Mouse (Mus musculus) naive thymus-derived CD4-positive, alpha-beta T cell, adult 2 months (primary cell): ENCODE results near the gene Lrfn2.

Experiments
- DNase-seq: peaks from one replicate; pipeline ENCODE4 v3.0.0-alpha.2; 2011; ENCODE audit warnings: low read depth

Gene Lrfn2

DNA sequence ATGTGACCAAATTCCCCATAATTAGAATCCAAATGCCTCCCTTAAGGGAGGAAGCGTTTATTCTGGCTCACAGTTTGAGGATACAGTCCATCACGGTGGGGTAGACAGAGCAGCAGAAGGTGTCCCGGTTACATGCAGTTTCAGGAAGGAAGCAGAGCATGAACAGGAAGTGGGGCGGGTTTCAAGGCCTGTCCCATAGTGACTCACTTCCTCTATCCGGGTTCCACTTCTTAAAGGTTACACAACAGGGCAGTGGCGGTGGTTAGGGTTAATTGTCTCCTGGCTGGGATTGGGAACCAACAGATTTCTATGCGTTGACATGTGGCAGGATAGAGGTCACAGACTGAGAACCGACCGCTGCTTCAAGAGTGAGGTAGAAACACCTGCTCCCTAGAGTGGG lies 31.6 kb downstream of the Lrfn2 start:
- no peak for DNase-seq

DNA sequence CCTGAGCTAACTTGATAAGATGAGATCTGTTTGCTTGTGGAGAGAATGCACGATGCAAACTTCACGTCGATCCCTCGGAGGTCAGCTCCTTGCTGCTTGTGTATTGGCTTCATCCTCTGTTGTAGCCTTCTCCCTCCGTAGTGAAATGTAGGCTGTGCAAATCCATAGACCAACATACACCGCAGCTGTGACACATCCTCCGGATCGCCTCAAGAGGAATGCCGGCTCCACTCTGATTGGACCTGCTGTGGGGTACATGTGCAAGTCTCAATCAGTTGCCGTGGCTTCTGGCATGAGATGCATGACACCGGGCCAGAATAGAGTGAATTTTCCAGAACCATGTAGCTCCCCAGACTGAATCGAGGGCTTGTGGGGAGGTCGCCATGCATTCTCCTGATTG lies 36.1 kb downstream of the Lrfn2 start:
- no peak for DNase-seq

DNA sequence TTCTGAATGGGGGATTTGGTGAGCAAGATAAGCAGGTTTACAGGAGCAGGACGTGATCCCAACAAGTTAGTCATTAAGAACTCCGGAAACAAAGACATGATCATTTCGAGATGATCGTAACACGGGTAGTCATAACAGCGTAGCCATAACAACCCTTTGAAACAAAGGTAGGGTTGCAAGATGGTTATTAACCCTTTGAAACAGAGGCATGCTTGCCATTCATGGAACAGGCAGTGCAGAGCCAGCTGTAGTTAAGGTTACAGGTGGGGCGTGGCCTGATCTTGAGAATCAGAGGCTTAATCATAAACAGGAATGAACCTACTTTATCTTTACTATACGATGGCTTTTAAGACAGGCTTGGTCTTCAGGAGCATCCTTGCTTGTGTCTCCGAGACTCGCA lies 39.1 kb downstream of the Lrfn2 start:
- DNase-seq = no peak

DNA sequence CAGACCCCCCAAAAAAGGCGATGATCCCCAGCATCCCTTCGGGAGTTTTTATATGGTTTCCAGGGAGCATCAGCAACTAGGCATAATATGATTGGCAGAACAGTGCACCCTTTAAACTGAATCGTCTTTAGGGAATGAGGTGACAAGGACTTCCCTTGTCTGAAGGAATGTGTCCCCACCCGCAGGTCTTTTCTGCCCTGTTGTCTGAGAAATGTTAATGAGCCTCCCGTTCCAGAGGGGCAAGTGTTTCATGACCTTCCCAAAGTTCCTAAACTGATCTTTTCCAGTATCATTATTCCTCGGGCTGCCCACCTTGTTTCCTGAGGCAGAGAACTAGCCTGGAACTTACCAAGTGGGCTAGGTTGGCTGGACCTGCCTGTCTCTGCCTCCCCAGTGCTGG lies 40.7 kb downstream of the Lrfn2 start:
- no peak for DNase-seq

DNA sequence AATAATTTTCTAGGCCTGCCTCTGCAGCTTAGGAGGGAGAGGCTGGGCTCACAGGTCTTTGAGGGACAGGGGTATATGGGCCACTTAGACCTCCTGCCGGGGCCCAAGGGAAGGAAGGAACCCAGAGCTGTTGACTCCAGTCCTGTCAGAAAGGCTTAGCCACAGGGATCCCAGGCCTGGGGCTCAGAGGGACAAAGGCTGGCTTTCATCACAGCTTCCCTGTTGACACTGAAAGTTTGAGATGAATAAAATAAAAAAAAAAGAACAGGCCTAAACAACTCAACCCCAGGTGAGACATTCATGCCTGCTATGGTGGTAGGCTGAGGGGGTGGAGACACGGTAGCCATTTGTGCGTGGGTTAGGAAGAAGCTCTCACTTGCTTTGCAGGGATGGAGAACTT lies 41.2 kb downstream of the Lrfn2 start:
- no peak for DNase-seq

DNA sequence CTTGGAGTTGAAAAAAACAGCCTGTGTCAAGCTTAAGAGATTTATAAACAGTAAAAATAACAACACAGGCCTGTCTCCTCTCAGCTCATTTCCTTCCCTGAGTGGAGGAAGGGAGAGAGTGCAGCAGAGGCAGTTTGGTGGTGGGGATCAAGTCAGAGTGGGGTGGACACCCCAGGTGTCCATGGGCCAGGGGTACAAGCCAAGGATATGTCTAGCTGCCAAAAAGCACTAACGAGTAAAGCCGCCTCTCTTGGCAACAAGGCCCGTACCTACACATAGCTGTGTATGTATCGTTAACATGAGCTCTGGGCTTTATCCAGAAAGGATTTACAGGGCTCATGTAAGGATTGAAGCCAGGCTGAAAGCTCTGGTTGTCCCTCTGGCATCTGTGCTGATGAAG lies 42.9 kb downstream of the Lrfn2 start:
- DNase-seq = no peak

DNA sequence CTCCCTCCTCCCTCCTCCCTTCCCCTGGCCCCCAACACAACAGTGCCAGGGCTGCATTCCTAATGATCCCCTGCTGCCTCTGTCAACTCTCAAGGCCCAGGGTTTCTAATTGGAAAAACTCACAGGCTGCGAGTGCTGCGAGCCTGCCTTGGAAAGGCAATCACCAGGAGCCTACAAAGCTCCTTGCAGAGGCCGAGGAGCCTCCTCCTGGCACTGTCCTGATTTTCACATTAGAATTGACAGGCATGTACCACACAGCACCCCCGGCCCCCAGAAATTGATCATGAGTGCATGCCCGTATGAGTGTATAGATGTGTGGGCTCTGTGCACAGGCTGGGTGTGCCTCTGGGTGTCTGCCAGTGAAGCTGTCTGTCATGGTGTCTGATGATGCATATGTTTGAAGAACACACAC lies 44.4 kb downstream of the Lrfn2 start:
- DNase-seq = no peak

DNA sequence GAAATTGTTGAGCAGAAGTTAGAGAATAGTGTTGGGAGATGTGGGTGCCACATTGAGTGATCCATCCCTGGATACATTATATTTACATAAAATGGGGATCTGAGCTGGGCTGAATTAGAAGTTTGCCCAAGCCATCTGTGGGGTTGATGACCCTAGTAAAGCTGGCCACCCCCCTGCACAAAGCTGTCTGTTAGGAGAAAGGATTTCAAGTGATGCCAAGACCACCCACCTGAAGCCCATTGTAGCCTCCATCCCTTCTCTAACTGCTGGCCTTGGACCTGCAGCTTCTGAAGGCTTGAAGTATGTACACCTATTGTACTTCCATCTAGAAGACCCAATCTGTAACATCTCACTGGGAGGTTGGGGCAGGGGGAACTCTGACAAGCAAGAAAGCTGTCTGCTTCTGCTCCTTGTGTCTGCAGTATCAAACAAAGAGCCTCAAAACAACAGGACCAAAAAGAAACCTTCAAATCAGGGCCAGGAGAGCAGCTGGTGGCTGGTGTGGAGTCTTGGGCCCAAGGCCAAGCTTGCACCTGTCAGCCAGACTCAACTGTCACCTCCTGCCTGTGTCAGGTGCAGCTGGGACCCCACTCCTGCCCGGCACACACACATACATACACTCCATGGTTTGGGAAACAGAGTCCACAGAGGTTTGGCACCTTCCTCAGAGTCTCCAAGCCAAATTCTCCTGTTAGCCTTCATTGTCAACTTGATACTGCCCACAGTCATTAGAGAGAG lies 63.2 kb downstream of the Lrfn2 start:
- DNase-seq = no peak

DNA sequence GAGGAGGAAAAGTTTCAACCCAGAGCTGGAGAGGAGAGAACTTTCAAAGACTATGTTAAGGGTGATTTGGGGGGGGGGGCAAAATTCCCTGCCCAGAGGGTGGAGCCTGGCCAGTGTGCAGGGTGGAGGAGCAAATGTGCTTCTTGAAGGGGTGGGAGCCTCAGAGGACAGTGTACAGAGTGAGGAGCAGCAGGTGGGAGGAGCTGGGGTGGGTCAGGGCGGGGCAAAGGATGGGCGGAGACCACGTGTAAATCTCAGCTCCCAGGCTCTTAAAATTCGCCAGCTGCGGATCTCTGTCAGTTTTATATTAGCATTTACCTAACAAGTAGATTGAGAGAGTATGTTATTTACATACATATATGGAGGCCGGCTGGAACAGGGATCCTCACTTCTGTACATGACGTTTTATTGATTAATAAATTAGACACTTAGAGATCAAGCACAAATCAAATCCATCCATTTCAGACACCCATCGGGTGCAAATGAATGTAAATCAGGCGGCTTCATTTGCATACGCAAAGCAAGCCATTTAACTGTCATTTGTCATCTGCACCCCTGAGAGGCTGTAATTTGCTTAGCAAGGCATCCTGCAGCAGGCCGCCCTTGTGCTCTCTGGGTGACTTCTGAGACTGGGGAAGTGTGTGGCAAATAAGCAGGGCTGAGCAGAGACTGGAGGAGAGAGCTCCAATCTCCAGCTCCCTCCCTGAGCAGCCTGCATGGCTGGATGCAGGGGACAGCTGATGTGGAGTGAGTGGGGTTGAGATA lies 67.5 kb downstream of the Lrfn2 start:
- DNase-seq = no peak

DNA sequence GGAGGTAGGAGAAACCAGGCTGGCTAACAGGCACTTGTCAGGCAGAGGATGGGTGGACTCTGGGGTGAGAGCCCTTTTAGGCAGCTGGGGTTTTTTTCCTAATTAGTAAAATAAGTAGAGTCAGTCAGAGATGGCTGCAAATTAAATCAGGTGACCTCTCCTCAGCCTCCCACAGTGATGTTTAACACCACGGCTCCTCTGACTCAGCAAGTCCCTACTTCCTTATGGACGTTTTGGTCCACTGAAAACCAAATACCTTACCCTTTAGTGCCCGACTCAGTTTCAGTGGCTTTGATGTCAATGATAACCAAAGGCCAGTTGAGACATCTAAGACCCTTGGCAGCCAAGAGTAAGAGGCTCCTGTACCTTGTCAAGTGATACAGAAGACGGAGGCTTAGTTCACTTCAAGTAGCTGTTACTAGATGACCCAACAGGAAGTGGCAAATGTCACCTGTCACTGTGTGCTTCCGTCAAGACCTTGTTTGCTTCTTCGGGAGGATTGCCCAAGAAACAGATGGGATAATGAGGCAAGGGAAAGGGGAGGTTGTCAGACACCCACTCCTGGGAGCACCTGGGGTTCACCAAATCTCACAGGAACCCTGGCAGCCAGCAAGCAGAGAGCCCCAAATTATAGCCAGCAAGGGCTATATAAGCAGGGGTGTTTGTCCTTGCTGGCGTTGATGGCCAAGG lies 77.3 kb downstream of the Lrfn2 start:
- no peak for DNase-seq

DNA sequence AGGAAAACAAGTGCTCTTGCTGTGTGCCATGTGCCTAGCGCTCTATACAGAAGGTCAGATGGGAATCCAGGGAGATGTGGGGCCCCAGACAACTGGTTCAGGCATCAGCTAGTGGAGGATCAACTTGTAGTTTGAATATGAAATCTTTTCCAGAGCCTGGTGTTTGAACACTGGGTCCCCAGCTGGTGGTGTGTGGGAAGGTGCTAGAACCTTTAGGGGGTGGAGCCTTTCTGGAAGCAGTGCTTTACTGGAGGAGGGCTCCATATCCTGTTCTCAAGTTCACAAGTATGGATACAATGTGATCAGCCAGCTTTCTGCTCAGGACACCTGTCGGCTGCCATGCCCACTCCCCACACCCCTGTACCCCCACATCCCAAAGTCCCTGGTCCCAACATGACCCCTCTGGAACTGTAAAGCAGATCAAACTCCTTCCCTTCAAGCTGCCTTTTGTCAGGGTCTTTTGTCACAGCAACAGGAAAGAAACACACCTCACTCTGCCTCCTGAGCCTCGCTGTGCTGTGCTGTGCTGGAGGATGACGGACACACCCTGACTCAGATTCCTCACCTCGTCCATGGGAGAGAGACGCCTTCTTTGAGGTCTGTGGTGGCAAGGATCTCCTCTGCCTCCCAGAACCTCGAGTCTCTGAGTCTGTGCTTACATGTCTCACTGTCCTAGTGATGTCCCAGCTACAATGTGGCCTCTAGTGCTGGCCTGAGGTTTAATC lies 81.9 kb downstream of the Lrfn2 start:
- DNase-seq = no peak

DNA sequence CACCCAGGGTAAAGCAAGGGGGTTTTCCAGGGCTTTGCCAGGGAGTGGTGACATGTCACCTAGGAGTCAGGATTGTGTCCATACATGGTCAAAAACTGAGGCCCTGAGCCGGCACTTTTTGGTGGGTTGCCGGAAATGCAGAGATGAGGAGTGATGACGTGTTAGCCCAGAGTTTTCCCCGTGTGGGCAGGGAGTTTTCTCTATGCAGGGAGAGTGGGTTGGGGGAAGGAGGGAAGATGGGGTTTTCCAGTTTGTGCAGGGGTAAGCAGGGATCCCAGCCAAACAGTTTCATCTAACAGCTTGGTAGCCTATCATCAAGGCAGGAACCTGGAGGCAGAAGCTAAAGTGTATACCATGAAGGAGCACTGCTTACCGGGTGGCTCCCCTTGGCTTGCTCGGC lies 83.2 kb downstream of the Lrfn2 start:
- DNase-seq = no peak

DNA sequence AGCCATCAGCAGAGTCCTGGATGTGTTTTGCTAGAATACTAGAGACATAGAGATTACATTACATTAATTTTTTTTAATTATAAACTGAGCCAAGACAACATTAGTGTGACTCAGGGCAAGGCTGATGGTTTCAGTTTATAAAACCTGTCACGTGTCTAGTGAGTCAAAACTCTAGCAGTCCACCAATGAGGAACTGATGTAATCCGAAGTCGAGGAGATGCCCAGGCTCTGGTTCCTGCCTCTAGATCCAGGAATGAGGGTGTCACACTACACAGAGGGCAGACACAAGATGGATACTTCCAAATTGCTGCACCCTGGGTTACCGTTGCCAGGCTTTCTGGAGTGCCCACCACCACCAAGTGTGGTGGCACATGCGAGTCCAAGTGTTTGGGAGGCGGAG lies 84.0 kb downstream of the Lrfn2 start:
- no peak for DNase-seq

DNA sequence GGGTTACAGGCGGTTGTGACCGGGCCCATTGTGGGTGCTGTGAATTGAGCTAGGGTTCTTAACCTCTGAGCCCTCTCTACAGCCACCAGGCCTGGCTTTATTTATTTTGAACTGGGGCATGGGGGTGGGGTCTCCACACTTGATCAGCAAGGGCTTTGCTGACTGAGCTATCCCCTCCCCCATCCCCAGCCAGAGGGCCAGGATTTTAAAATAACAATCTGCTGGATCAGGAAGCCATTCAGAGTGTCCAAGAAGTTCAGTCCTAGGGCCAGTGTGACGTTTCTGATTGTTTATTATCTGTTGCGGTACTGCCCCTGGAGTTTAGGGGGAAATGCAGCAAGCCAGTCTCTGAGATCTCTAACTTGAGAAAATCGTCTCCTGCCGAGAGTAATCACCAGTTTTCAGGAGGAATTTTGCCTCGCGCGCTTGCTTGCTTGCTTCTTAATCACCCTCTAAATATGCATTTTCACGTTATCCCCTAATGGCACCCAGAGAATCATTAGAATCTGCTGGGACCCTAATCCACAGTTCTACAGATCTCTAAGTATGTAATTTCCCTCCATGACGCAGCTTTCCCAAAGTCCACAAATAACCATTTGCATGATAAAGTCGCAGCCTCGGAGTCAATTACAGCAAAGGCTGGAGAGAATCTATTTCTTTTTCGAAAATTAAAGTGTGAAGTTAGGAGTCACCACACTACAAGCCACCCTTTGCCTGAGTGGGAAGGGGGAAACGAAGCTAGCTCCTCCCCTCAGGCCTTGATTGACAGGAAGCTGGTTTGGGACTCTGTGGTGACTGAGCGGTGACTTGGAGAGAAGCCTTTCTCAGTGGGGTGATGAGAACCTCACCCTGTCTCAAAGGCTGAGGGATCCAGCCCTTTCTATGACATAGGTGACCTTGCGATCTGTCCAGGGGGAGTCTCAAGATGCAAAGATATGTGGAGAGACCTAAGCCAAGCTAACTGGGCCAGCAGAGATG lies 85.5 kb downstream of the Lrfn2 start:
- DNase-seq = no peak

DNA sequence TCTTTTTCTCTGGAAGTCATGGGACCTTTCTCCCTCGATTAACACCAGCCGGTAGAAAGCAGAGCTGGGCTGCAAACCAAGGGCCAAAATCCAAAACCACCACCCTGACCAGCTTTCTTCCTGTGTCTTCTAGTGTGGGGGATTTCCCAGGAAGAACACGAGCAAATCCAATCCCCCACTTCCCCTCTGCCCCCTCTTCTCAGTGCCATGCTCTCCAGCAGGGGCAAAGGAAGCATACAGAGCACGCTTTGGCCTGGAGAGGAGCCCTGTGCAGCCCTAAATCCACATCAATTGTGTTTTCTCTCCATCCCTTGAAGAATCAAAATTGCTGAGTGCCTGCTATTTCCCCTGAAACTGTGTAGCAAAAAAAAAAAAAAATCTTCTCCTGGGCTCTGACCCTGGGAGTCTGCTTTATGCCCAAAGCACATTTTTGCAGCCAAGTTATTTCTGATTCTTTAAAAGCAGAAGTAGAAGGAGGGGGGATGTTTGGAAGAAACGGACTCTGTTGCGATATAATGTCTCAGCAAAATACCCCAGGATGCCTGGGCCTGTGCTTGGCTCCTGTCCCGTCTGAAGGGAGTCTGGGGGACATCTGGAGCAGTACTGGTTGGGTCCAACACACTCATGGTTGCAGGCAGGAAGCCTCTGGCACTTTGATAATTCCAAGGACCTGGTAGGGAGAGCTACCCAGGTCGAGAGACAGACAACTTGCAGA lies 86.8 kb downstream of the Lrfn2 start:
- DNase-seq = no peak

DNA sequence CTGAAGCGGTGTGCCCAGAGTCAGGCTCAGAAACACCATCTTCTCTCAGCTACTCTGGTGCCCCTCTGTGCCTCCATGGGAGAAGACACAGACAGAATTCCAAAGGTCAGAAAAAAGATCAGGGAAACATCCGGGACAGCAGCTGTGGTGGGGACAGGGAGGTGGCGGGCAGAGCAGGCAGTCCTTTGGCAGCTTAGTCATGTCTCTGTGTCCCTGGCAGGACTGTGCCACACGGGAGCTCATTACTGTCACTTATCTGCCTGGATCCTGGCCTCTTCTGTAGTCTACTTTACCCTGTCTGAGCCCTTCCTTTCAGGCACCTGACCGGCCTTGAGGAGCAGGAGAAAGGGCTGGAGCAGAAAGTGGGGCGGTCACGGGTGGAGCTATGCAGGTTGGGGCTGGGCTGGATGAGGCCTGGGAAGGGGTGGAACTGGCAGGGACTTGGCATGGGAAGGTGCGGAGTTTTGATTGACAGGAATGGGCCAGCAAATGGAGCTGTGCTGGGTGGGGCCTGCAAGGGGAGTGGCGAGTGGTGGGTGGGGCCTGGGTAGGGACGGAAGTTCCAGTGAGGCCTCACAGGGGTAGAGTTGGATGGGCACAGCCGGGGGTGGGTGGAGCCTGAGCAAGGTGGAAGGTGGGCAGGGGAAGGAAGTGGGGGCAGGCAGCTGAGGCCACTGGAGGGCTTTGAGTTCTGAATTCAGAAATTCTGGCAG lies 97.5 kb downstream of the Lrfn2 start:
- DNase-seq = no peak

DNA sequence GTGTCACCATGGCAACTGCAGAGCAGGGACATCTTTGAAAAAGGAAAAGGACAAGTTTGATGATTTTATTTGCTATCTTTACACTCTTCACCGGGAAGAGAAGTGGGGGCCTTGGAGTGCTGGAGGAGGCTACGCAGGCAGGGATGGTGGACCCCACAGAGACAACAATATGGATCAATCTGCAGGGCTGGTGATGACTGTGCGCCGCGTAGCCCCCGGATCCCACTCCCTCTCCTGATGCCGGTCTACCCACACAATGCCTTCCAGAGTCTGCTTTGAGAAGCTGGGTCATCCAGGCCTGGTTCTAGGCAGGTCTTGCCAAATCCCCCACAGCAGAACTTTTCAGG lies 98.1 kb downstream of the Lrfn2 start:
- DNase-seq = no peak

DNA sequence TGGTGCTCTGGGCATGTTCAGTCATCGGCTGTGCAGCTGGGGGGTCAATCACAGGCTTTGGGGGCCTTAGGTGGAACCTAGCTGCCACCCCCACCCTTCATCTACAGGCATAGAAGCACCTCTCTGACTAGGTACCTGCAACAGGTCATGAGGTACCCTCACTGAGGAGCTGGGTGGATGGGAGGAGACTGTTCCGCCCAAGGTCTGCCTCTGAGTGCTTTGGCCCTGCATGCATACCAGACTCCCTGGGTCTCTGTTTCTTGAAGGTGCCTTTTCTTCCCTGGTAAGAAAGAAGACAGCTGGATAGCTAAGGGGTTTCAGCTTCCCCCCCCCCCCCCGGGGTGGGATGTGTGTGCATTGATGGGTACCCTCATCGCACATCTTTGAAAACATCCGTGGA lies 98.7 kb downstream of the Lrfn2 start:
- no peak for DNase-seq

DNA sequence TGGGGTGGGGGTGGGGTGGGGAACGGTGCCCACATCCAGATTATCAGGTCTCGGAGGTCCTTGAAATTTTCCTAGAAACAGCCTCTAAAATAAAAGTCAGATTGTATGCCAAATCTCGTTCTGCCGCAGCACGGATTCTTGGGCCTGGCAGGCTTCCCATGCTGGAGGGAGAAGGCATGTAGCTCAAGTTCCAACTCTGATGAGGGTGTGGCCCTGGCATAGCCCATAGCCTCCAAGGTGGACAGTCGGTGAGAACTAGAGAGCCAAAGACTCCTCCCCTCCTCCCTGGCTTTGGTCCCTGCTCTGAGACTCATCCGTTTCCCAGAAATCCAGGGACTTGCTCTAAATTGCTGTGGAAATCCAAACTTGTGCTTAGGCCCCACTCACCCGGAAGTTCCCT lies 99.6 kb downstream of the Lrfn2 start:
- DNase-seq = no peak

DNA sequence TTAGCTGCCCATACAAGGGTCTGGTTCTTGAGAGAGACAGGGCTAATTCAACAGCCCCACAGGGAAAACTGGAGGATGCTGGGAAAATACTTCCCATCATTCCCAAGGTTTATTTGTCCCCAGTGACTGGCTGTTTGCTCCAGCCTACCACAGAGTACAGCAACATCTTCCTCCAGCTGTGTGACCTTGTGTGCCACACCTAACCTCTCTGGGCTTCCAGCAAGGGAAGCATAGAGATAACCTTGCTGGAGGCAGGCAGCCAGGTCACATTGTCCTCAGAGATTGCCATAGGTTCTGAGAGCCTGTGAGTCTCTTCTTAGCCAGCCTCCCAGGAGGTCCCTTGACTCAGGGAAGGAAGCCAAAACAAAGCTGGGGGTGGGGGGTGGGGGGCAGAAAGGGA lies 101.1 kb downstream of the Lrfn2 start:
- no peak for DNase-seq
